Mouse (Mus musculus) C2C12 (cell line): ENCODE data around the gene Syn3.

ENCODE experiments used
- CEBPB ChIP-seq: IDR thresholded peaks from one replicate; pipeline ENCODE4 v1.6.1; 2011; ENCODE audit warnings: low read depth, mild to moderate bottlenecking, control low read depth, moderate library complexity
- CTCF ChIP-seq: IDR thresholded peaks from one replicate; pipeline ENCODE4 v1.5.1; 2011; ENCODE audit not compliant: control insufficient read depth, insufficient read depth, insufficient read length
- MYOD1 ChIP-seq: IDR thresholded peaks from one replicate; pipeline ENCODE4 v1.6.1; 2011; ENCODE audit warnings: low read depth; ENCODE audit not compliant: control insufficient read depth, insufficient read length
- MYOG ChIP-seq: IDR thresholded peaks from one replicate; pipeline ENCODE4 v1.6.1; 2011; ENCODE audit not compliant: control insufficient read depth, insufficient read length; ENCODE audit errors: extremely low read depth
- USF1 ChIP-seq: IDR thresholded peaks from one replicate; pipeline ENCODE4 v1.6.1; 2011; ENCODE audit warnings: low read depth, mild to moderate bottlenecking, control low read depth, moderate library complexity

DNA sequence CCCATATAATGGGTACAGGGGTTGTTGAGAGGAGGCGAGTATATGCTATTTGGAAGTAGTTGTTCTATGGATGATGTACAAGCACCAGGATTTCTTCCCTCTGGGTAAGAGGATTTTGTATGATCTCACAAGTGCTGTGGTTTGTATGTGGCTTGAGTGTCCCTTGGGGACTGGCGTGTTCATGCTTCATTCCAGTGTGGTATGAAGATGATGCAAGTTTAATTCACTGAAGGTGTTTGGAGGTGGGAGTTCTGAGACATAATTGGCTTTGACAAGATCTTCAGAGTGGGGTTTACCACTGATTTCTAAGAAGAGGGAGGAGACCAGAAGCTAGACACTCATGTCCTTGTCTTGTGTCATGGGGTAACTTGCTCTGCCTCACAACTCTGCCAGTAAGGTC lies 322.3 kb downstream of the Syn3 start:
- TF ChIP-seq CTCF (no peak), MYOD1 (no peak), USF1 (no peak), CEBPB (peak; percentile 88), MYOG (no peak)
